ENCODE assay signal across 19 mouse cellular contexts in the genomic region with DNA sequence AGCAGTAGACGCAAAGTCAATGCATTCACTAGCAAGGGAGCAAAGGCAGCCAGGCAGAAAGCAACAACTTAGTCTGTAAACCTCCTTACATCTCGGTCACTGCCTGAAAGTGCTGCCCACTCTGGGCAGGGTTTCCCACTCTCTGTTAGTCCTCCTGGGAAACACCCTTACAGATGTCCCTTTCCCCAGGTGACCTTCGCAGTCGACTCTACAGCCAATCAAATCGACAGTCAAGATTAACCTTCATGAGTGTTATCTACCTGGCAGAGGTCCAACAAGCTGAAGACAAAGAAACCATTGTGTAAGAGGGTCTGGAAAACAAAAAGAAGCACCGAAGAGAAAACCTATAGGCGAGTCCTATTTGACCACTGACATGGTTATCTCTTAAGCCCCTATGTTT.
"Had no signal": no experiment of that assay in that cellular context is flagged by ENCODE, and none has a peak within 500 bp of the region (broad histone marks: within the 10 kb centered on the region; RNA-seq: fewer than 3 reads in every experiment).

No protein-coding gene starts in this region.

- H3K4me2 ChIP-seq: limb, embryonic 13.5 days; liver, embryonic 12.5 days; liver, embryonic 15.5 days; midbrain, embryonic 13.5 days; neural tube, embryonic 13.5 days had no signal

- H3K27me3 ChIP-seq: liver, embryonic 12.5 days; liver, embryonic 15.5 days; midbrain, embryonic 13.5 days; neural tube, embryonic 13.5 days had no signal

- DNase-seq: kidney, adult 18-20 months; kidney, postnatal 10 days; kidney, postnatal 36 days; liver; lung, adult 18-20 months; lung, postnatal 14 days; right cerebral cortex, adult 18-20 months; right cerebral cortex, postnatal 14 days; right cerebral cortex, postnatal 4 days; thymus, postnatal 25 days had no signal

- H3K4me3 ChIP-seq: limb, embryonic 10.5 days; limb, embryonic 13.5 days; liver, embryonic 12.5 days; liver, embryonic 15.5 days; midbrain, embryonic 13.5 days; myocyte; neural tube, embryonic 13.5 days had no signal

- ATAC-seq: liver, embryonic 12.5 days; midbrain, embryonic 13.5 days; midbrain, embryonic 16.5 days had no signal

- H3K9me3 ChIP-seq: limb, embryonic 10.5 days; limb, embryonic 13.5 days; liver, embryonic 12.5 days; liver, embryonic 15.5 days; midbrain, embryonic 13.5 days; neural tube, embryonic 13.5 days had no signal

- H3K36me3 ChIP-seq: limb, embryonic 10.5 days; limb, embryonic 13.5 days; liver, embryonic 12.5 days; liver, embryonic 15.5 days; midbrain, embryonic 13.5 days; neural tube, embryonic 13.5 days had no signal

- H3K9ac ChIP-seq: limb, embryonic 13.5 days; liver, embryonic 12.5 days; liver, embryonic 15.5 days; midbrain, embryonic 13.5 days; neural tube, embryonic 13.5 days had no signal

- H3K27ac ChIP-seq: limb, embryonic 10.5 days; limb, embryonic 13.5 days; liver, embryonic 12.5 days; liver, embryonic 15.5 days; macrophage; midbrain, embryonic 13.5 days; neural tube, embryonic 13.5 days had no signal

- H3K4me1 ChIP-seq: liver, embryonic 12.5 days; liver, embryonic 15.5 days had no signal
